Mouse (Mus musculus): Measurements from ENCODE around the gene Cav2.

Cav2 gene

GRCm38 (mm10) chr6:17280939-17281756 lies at the start of gene Cav2:
Cav2 (plus strand) TSS chr6:17281185.
- DNase-seq (ENCODE audit: extremely low spot score, low spot score) = peak; percentile 73

DNA sequence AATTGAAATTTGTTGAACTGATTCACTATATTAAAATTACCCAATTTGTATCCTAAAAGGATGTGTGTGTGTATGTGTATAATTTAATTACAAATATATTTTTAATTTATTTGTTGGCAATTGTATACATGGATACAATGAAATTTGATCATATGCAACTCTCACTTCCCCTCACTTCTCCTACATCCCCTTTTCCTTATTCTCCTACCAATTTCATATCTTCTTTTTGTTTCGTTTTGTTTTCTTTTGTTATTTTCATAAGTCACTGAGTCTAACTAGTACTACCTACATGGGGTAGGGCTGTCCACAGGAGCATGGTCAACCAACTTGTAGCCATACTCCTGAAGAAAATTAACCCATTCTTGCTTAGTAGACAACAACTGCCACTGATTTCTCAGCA lies 41.3 kb upstream of the Cav2 start:
- DNase-seq (ENCODE audit: extremely low spot score, low spot score) = no peak

DNA sequence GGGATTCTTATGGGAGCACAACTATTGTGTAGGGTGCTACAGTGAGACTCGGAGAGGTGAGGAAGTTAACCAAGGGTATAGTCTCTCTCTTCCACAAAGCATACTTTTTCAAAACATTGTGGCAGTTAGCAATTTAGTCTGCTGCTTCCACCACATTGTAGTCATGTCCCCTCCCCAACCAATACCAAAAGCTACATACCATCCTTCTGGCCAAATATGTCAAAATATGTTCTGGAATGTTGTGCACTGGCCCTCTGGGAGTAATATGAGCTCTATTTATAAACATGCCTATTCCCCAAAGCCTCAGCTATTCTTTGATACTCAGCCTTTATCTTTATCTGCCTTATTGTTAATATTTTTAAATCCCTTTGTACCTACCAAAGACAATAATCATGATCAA lies 40.0 kb upstream of the Cav2 start:
- no peak for DNase-seq (ENCODE audit: extremely low spot score, low spot score)

DNA sequence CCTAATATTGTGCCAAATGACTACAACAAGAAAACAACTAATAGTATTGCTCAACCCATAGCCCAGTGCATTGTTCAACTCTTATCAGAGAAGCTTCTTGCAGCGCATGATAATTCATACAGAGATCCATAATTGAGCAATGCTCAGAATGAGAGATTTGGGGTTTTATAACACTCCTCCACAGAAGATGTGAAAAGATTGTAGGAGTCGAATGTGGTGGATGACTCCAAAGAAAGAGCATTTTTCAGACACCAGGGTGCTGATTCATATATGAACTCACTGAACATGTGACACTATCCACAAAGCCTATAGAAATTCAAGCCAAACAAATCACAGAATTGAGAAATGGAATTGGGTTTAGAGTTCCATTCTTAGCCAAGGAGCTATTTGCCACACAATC lies 34.0 kb upstream of the Cav2 start:
- no peak for DNase-seq (ENCODE audit: extremely low spot score, low spot score)

- no peak for DNase-seq (ENCODE audit: extremely low spot score, low spot score)
Observed at GRCm38 (mm10) chr6:17247673-17248072, 33.3 kb upstream of the Cav2 start.

GRCm38 (mm10) chr6:17248241-17248640 lies 32.7 kb upstream of the Cav2 start:
- no peak for DNase-seq (ENCODE audit: extremely low spot score, low spot score)

DNA sequence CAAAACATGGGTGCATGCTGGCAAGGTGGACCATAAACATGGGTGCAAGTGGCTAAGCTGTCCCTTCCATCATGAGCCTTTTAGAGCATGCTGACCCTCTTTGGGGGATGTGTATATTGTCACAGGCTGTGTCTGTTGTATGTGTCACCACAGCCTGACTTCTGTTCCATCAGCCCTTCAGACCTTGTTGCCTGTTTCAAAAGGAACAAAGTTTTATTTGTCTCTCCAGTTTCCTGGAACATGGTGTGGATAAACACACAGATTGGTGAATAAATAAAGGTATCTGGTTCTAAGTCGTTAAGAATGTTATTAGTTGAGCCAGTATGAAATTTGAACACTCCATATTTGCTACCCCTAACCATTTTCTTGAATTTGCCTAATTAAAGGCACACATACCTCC lies 29.0 kb upstream of the Cav2 start:
- no peak for DNase-seq (ENCODE audit: extremely low spot score, low spot score)

- DNase-seq (ENCODE audit: extremely low spot score, low spot score) = no peak
Observed at GRCm38 (mm10) chr6:17258142-17258541, 22.8 kb upstream of the Cav2 start.

DNA sequence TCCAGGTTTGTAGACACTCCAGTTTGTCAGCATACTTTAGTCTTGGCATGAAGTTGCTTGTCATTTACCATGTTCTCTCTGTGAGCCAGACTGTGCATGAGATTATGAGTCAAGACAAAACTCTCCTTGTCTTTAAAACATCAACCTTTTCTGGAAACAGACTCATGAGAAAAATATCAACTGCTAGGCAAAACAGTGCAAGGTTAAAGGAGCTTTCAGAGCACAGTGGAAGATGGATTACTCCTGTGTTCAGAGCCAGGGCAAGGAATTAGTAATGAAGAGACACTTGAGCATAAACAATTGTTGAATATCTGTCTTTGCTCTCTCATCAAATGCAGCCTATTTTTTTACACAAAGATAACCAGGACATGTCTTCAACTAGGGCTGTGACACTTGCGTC lies 22.1 kb upstream of the Cav2 start:
- DNase-seq (ENCODE audit: extremely low spot score, low spot score) = no peak

DNA sequence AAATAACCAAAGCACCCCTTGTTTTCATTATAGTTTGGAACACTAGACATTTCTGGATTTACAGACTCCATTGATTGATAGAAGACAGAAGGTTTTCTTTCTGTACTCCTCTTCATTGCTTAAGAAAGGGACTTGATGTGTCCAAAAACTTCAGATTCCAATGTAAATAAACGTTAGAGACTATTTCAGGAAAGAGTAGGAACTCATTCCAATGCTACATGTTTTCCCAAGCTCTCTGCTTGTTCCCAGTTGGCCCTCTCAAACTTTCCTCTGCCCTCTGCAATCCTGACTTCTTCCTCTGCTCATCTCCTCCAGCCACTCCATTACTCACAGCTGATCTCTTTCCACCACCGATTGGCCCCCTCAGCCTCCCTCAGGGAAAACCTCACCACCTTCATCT lies 18.2 kb upstream of the Cav2 start:
- DNase-seq (ENCODE audit: extremely low spot score, low spot score) = no peak

- no peak for DNase-seq (ENCODE audit: extremely low spot score, low spot score)
Observed at GRCm38 (mm10) chr6:17265043-17265442, 15.9 kb upstream of the Cav2 start.

DNA sequence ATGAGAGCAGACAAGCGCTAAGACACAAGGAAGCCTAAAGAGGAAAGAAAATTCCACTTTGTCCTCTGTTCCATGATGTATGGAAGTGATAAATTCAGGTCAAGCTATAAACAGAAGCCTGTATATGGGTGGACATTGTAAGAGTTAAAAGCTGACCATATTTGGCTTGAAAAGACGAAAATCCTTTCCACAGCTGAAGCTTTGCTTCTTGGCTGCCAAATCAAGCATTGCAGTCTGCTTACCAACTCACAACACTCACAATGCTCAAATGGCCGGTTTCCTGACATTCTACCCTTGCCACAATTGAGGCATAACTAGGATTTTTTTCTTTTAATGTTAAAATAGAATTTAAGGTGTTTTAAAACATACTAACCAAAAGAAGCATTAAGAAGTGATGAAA lies 14.5 kb upstream of the Cav2 start:
- DNase-seq (ENCODE audit: extremely low spot score, low spot score) = no peak

GRCm38 (mm10) chr6:17278366-17278765 lies 2.6 kb upstream of the Cav2 start:
- DNase-seq (ENCODE audit: extremely low spot score, low spot score) = no peak

GRCm38 (mm10) chr6:17281757-17282092 lies 740 bp downstream of the Cav2 start:
- no peak for DNase-seq (ENCODE audit: extremely low spot score, low spot score)

DNA sequence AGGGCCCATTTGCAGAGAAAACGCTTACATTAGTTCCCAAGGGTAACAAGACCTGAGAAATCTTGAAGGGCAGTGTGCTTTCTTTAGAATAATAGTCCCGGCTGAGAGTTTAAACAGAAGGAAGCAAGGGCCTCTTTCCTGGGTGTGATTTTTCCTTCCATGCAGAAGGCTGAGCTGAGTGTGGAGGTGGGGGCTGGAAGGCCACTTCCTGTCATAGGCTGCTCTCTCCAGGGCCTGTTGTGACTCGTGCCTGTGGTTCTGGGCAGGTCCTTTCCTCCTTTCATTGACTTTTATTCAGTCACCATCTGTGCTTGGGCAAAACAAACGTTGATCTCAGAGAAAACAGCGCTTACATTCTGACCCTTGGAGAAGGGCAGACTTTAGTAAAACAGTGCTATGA lies 1.2 kb downstream of the Cav2 start:
- peak; percentile 17 for DNase-seq (ENCODE audit: extremely low spot score, low spot score)

DNA sequence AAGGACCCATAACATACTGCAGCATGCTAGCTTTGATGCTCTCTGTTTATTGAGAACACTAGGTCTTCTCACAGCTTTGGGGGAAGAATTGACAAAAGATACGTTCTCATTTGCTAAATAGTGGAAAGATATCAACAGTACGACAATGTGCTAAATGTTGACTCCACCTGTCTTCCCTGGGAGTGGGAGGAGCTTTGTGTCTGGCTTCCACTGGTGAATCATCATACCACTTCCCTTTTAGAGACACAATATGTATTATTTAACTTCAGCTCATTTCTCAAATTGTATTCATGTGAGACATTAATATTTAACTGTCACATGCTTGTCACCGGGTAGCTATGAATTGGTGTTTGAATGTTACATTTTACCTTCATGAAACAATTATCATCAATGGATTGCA lies 2.8 kb downstream of the Cav2 start:
- no peak for DNase-seq (ENCODE audit: extremely low spot score, low spot score)

DNA sequence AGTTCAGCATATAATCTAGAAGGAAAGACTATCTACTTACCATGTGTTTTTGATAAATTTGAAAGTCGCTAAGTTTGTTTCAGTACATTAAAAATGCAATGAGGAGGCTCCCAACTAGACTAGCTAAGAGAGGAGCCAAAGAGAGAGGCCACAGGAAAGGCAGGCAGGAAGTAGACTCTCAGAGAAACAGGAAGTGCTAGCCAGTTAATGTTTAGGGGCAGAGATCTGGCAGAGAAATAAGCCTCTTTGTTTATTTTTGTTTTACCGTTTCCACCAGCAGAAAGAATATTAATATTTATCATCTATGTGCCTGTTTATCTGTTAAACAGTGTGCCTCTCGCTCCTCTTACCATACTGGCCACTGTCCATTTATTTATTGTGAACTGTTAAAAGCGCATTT lies 5.4 kb downstream of the Cav2 start:
- no peak for DNase-seq (ENCODE audit: extremely low spot score, low spot score)

GRCm38 (mm10) chr6:17295116-17295515 lies 14.1 kb downstream of the Cav2 start:
- DNase-seq (ENCODE audit: extremely low spot score, low spot score) = no peak

GRCm38 (mm10) chr6:17305954-17306601 lies 25.1 kb downstream of the Cav2 start, which contains the start of gene Cav1:
Cav1 (plus strand) TSS chr6:17306335.
- peak; percentile 71 for DNase-seq (ENCODE audit: extremely low spot score, low spot score)

GRCm38 (mm10) chr6:17306602-17307325 lies 25.8 kb downstream of the Cav2 start:
- no peak for DNase-seq (ENCODE audit: extremely low spot score, low spot score)

- peak; percentile 70 for DNase-seq (ENCODE audit: extremely low spot score, low spot score)
Observed at GRCm38 (mm10) chr6:17307461-17308115, 26.6 kb downstream of the Cav2 start.

DNA sequence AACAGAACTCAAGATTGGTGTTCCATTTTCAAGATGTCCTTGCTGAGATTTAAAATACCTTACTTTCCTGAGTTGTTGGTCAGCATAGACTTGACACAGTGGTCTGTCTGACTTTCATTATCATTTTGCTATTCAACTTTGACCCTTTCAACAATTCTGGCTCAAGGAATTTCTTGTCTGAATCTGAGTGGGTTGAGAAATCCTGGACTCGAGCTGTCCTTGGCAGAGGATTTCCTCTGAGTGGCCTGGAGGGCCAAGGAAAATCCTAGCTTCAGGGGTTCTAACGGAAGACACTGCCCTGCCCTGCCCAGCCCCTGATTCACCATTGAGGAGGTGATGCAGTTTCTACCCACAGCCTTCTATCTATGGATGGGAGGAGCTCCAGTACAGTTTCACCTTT lies 27.7 kb downstream of the Cav2 start:
- no peak for DNase-seq (ENCODE audit: extremely low spot score, low spot score)

Measured in neural tube, embryonic 10.5 days (tissue).